Mouse (Mus musculus): Measurements from ENCODE around the gene Epb41l1. TPM values are rescaled to one million over a fixed set of nuclear protein-coding genes. Genes with fewer than 3 reads are reported as not detected.

The Epb41l1 gene
- polyA plus RNA-seq, 1 experiment from 2014 or later: 25.5 TPM

DNA sequence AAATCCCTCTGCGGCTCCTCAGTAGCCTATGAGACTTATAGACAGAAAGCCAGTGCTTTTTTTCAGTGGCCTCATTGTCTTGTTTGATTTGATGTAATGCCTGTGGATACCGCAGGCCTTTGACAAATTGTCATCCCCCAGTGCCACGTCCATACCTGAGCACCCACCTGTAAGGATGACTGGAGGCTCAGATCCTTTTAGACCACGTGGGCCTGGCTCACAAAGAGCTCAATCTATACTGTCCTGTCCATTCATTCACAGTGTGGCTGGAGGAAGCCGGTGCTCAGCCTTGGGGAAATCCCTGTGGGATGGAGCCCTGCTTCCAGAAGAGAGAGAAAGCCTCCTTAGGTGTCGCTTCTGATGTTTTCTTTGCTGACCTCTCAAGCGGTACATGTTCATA, 62.5 kb downstream of the Epb41l1 start:
- Histone ChIP-seq H3K27ac (ENCODE audit: low read depth, low read length) (no peak overlapping the region), H3K27me3 (ENCODE audit: control insufficient read depth, insufficient read depth, low read length) (no peaks in the 10 kb centered on the region), H3K4me3 (ENCODE audit: low read depth, low read length) (no peak overlapping the region), H3K9me3 (ENCODE audit: control insufficient read depth, low read length) (no peaks in the 10 kb centered on the region), H3K4me2 (ENCODE audit: low read depth, low read length) (no peak overlapping the region), H3K36me3 (ENCODE audit: control insufficient read depth, insufficient read depth, low read length) (no peaks in the 10 kb centered on the region), H3K4me1 (ENCODE audit: control insufficient read depth, insufficient read depth, low read length) (no peaks in the 10 kb centered on the region), H3K9ac (replicated peaks; ENCODE audit: low read depth, low read length) (no peak overlapping the region)
- ATAC-seq (ENCODE audit: low read depth): no peak
- WGBS: 88% methylated on average over 7 of the region's 7 CpGs

GRCm38 (mm10) chr2:156486086-156486751, 65.5 kb downstream of the Epb41l1 start:
- Histone ChIP-seq H3K27me3 (ENCODE audit: control insufficient read depth, insufficient read depth, low read length) (no peaks in the 10 kb centered on the region), H3K27ac (ENCODE audit: low read depth, low read length) (no peak overlapping the region), H3K9ac (replicated peaks; ENCODE audit: low read depth, low read length) (no peak overlapping the region), H3K4me2 (ENCODE audit: low read depth, low read length) (no peak overlapping the region), H3K4me3 (ENCODE audit: low read depth, low read length) (no peak overlapping the region), H3K9me3 (ENCODE audit: control insufficient read depth, low read length) (no peaks in the 10 kb centered on the region), H3K36me3 (ENCODE audit: control insufficient read depth, insufficient read depth, low read length) (no peaks in the 10 kb centered on the region), H3K4me1 (ENCODE audit: control insufficient read depth, insufficient read depth, low read length) (no peaks in the 10 kb centered on the region)
- WGBS: 93% methylated on average over 12 of the region's 12 CpGs
- no peak for ATAC-seq (ENCODE audit: low read depth)

- H3K4me3 ChIP-seq (ENCODE audit: low read depth, low read length): no peak overlapping the region
- no peak overlapping the region for H3K9ac ChIP-seq (replicated peaks; ENCODE audit: low read depth, low read length)
- no peaks in the 10 kb centered on the region for H3K9me3 ChIP-seq (ENCODE audit: control insufficient read depth, low read length)
- no peak for ATAC-seq (ENCODE audit: low read depth)
- no peak overlapping the region for H3K4me2 ChIP-seq (ENCODE audit: low read depth, low read length)
- no peak overlapping the region for H3K27ac ChIP-seq (ENCODE audit: low read depth, low read length)
- H3K27me3 ChIP-seq (ENCODE audit: control insufficient read depth, insufficient read depth, low read length): no peaks in the 10 kb centered on the region
- no peaks in the 10 kb centered on the region for H3K36me3 ChIP-seq (ENCODE audit: control insufficient read depth, insufficient read depth, low read length)
- WGBS: 82% methylated on average over 10 of the region's 10 CpGs
- no peaks in the 10 kb centered on the region for H3K4me1 ChIP-seq (ENCODE audit: control insufficient read depth, insufficient read depth, low read length)
Measured at GRCm38 (mm10) chr2:156487589-156488160, 67.0 kb downstream of the Epb41l1 start.

- WGBS: 71% methylated on average over 8 of the region's 8 CpGs
- Histone ChIP-seq H3K4me1 (ENCODE audit: control insufficient read depth, insufficient read depth, low read length) (peaks cover 3% of the 10 kb centered on the region; the same call in 1 of the 2 replicates), H3K9me3 (ENCODE audit: control insufficient read depth, low read length) (no peaks in the 10 kb centered on the region), H3K4me2 (ENCODE audit: low read depth, low read length) (no peak overlapping the region), H3K27me3 (ENCODE audit: control insufficient read depth, insufficient read depth, low read length) (no peaks in the 10 kb centered on the region), H3K36me3 (ENCODE audit: control insufficient read depth, insufficient read depth, low read length) (no peaks in the 10 kb centered on the region), H3K4me3 (ENCODE audit: low read depth, low read length) (no peak overlapping the region), H3K9ac (replicated peaks; ENCODE audit: low read depth, low read length) (no peak overlapping the region), H3K27ac (ENCODE audit: low read depth, low read length) (no peak overlapping the region)
- ATAC-seq (ENCODE audit: low read depth): no peak
Measured at GRCm38 (mm10) chr2:156488166-156488814, 67.6 kb downstream of the Epb41l1 start.

- no peak for ATAC-seq (ENCODE audit: low read depth)
- WGBS: 75% methylated on average over 11 of the region's 11 CpGs
- Histone ChIP-seq H3K9ac (replicated peaks; ENCODE audit: low read depth, low read length) (no peak overlapping the region), H3K36me3 (ENCODE audit: control insufficient read depth, insufficient read depth, low read length) (peaks cover under 1% of the 10 kb centered on the region; the same call in 1 of the 2 replicates), H3K4me1 (ENCODE audit: control insufficient read depth, insufficient read depth, low read length) (peaks cover 9% of the 10 kb centered on the region), H3K9me3 (ENCODE audit: control insufficient read depth, low read length) (no peaks in the 10 kb centered on the region), H3K27ac (ENCODE audit: low read depth, low read length) (no peak overlapping the region), H3K4me3 (ENCODE audit: low read depth, low read length) (no peak overlapping the region), H3K27me3 (ENCODE audit: control insufficient read depth, insufficient read depth, low read length) (no peaks in the 10 kb centered on the region), H3K4me2 (ENCODE audit: low read depth, low read length) (no peak overlapping the region)
Measured at GRCm38 (mm10) chr2:156490176-156490575, 69.5 kb downstream of the Epb41l1 start.

DNA sequence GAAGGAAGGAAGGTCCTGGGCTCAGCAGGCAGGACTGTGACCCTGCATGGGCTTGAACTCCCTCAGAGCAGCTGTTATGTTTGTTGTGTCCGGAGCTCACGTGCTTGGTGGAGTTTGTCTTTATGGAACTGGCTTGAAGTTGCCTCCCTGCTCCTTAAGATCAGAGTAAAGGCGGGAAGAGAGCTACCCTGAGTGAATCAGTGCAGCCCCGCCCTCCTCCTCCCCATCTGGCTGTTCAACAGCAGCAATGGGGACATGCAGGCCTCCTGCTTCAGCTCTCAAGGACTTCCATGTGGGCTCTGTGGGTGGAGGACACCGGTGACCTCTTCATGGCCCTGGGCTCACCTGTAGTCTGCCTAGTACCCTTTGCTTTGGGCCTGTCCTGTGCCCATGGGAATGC, 71.1 kb downstream of the Epb41l1 start:
- Histone ChIP-seq H3K27ac (ENCODE audit: low read depth, low read length) (no peak overlapping the region), H3K4me2 (ENCODE audit: low read depth, low read length) (no peak overlapping the region), H3K36me3 (ENCODE audit: control insufficient read depth, insufficient read depth, low read length) (peaks cover 12% of the 10 kb centered on the region; the same call in 1 of the 2 replicates), H3K9me3 (ENCODE audit: control insufficient read depth, low read length) (no peaks in the 10 kb centered on the region), H3K9ac (replicated peaks; ENCODE audit: low read depth, low read length) (no peak overlapping the region), H3K4me3 (ENCODE audit: low read depth, low read length) (no peak overlapping the region), H3K4me1 (ENCODE audit: control insufficient read depth, insufficient read depth, low read length) (peaks cover 9% of the 10 kb centered on the region), H3K27me3 (ENCODE audit: control insufficient read depth, insufficient read depth, low read length) (no peaks in the 10 kb centered on the region)
- 68% methylated on average over 5 of the region's 5 CpGs for WGBS
- no peak for ATAC-seq (ENCODE audit: low read depth)

DNA sequence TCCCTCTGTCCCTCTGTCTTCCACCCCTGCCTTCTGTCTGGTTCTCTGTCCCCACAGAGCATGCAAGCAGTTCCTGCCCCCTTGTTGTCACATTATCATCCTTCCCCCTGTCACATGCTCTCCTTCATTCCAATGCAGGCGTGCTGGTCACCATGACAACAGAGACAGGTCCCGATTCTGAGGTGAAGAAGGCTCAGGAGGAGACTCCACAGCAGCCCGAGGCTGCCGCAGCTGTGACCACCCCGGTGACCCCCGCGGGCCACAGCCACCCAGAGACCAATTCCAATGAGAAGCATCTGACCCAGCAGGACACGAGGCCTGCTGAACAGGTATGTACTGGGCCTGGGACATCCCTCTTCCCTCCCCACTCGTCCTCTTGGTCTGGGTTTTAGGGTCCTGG, 73.1 kb downstream of the Epb41l1 start:
- Histone ChIP-seq H3K27me3 (ENCODE audit: control insufficient read depth, insufficient read depth, low read length) (no peaks in the 10 kb centered on the region), H3K4me2 (ENCODE audit: low read depth, low read length) (no peak overlapping the region), H3K4me3 (ENCODE audit: low read depth, low read length) (no peak overlapping the region), H3K4me1 (ENCODE audit: control insufficient read depth, insufficient read depth, low read length) (peaks cover 9% of the 10 kb centered on the region), H3K27ac (ENCODE audit: low read depth, low read length) (no peak overlapping the region), H3K9ac (replicated peaks; ENCODE audit: low read depth, low read length) (no peak overlapping the region), H3K36me3 (ENCODE audit: control insufficient read depth, insufficient read depth, low read length) (peaks cover 12% of the 10 kb centered on the region; the same call in 1 of the 2 replicates), H3K9me3 (ENCODE audit: control insufficient read depth, low read length) (no peaks in the 10 kb centered on the region)
- ATAC-seq (ENCODE audit: low read depth): no peak
- 38% methylated on average over 9 of the region's 9 CpGs for WGBS

DNA sequence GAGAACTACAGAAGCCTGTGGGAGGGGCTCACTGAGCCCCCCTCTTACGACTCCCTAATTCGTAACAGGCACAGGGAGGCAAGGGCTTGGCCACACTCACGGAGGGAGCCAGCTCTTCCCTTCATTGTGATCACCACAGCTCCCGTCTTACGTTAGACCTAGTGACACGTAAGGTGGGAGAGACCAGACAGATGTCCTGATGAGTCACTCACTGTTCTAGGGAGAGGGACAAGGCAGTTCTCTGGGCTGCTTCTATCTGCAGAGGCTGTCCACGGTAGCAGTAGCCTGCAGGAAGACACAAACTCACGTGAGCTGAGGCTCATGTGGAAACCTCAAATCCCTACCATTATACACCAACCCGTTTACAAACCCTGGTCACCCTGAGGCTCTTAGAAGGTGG, 73.8 kb downstream of the Epb41l1 start:
- Histone ChIP-seq H3K4me3 (ENCODE audit: low read depth, low read length) (no peak overlapping the region), H3K9me3 (ENCODE audit: control insufficient read depth, low read length) (no peaks in the 10 kb centered on the region), H3K4me1 (ENCODE audit: control insufficient read depth, insufficient read depth, low read length) (peaks cover 9% of the 10 kb centered on the region), H3K9ac (replicated peaks; ENCODE audit: low read depth, low read length) (no peak overlapping the region), H3K4me2 (ENCODE audit: low read depth, low read length) (no peak overlapping the region), H3K27me3 (ENCODE audit: control insufficient read depth, insufficient read depth, low read length) (no peaks in the 10 kb centered on the region), H3K36me3 (ENCODE audit: control insufficient read depth, insufficient read depth, low read length) (peaks cover 13% of the 10 kb centered on the region; the same call in 1 of the 2 replicates), H3K27ac (ENCODE audit: low read depth, low read length) (no peak overlapping the region)
- ATAC-seq (ENCODE audit: low read depth): no peak
- 85% methylated on average over 9 of the region's 9 CpGs for WGBS

- Histone ChIP-seq H3K9ac (replicated peaks; ENCODE audit: low read depth, low read length) (no peak overlapping the region), H3K27ac (ENCODE audit: low read depth, low read length) (no peak overlapping the region), H3K4me3 (ENCODE audit: low read depth, low read length) (no peak overlapping the region), H3K4me1 (ENCODE audit: control insufficient read depth, insufficient read depth, low read length) (peaks cover 9% of the 10 kb centered on the region), H3K9me3 (ENCODE audit: control insufficient read depth, low read length) (no peaks in the 10 kb centered on the region), H3K27me3 (ENCODE audit: control insufficient read depth, insufficient read depth, low read length) (no peaks in the 10 kb centered on the region), H3K4me2 (ENCODE audit: low read depth, low read length) (no peak overlapping the region), H3K36me3 (ENCODE audit: control insufficient read depth, insufficient read depth, low read length) (peaks cover 17% of the 10 kb centered on the region; the same call in 1 of the 2 replicates)
- no peak for ATAC-seq (ENCODE audit: low read depth)
- WGBS: 98% methylated on average over 12 of the region's 12 CpGs
Measured at GRCm38 (mm10) chr2:156494875-156495274, 74.2 kb downstream of the Epb41l1 start.
